Mouse (Mus musculus) hindbrain, embryonic 13.5 days (tissue): ENCODE data around the gene Arfgef2. TPM values are rescaled to one million over a fixed set of nuclear protein-coding genes. Genes with fewer than 3 reads are reported as not detected.

Source experiments
- ATAC-seq: fragments of 200-750 bp; cut with Nextera tagmentation; 2 replicates; pipeline ENCODE4 v1.8.0; 2017; ENCODE audit warnings: moderate TSS enrichment; ENCODE audit not compliant: low FRiP score
- H3K27ac ChIP-seq: fragments of 300-500 bp; sonication (generic); 2 replicates; pipeline ENCODE4 v1.5.1; 2015; ENCODE audit warnings: inconsistent platforms, mild to moderate bottlenecking, moderate library complexity
- H3K27me3 ChIP-seq: fragments of 300-500 bp; sonication (generic); 2 replicates; pipeline ENCODE4 v1.6.1; 2015; ENCODE audit warnings: mild to moderate bottlenecking, inconsistent platforms
- H3K36me3 ChIP-seq: fragments of 300-500 bp; sonication (generic); 2 replicates; pipeline ENCODE4 v1.6.1; 2015; ENCODE audit warnings: mild to moderate bottlenecking, inconsistent platforms
- H3K4me1 ChIP-seq: fragments of 300-500 bp; sonication (generic); replicated peaks from 2 replicates; pipeline ENCODE4 v1.6.1; 2015; ENCODE audit warnings: inconsistent platforms
- H3K4me2 ChIP-seq: fragments of 300-500 bp; sonication (generic); 2 replicates; pipeline ENCODE4 v1.6.1; 2015; ENCODE audit warnings: inconsistent platforms, mild to moderate bottlenecking, moderate library complexity
- H3K4me3 ChIP-seq: fragments of 300-500 bp; sonication (generic); 2 replicates; pipeline ENCODE4 v1.5.1; 2015; ENCODE audit warnings: mild to moderate bottlenecking, inconsistent platforms
- H3K9ac ChIP-seq: fragments of 300-500 bp; sonication (generic); 2 replicates; pipeline ENCODE4 v1.6.1; 2015; ENCODE audit warnings: mild to moderate bottlenecking, inconsistent platforms
- H3K9me3 ChIP-seq: fragments of 300-500 bp; sonication (generic); 2 replicates; pipeline ENCODE4 v1.6.1; 2016; ENCODE audit warnings: inconsistent platforms
- WGBS: fragments of 180-500 bp; shearing (Covaris S2); methylation state at CpG from one replicate; pipeline ENCODE4 v1.1.7; 2015; 5-methylcytosine and 5-hydroxymethylcytosine counted together
- polyA plus RNA-seq: library from polyadenylated mRNA; unstranded; fragments of >200 nt; fragmentation: Nextera tagmentation; extraction: Ambion mirVana; gene quantifications from 2 replicates; pipeline ENCODE4 v1.2.1, GENCODE M21; 2015

The Arfgef2 gene
- polyA plus RNA-seq, 1 experiment from 2014 or later = 3.7 TPM

DNA sequence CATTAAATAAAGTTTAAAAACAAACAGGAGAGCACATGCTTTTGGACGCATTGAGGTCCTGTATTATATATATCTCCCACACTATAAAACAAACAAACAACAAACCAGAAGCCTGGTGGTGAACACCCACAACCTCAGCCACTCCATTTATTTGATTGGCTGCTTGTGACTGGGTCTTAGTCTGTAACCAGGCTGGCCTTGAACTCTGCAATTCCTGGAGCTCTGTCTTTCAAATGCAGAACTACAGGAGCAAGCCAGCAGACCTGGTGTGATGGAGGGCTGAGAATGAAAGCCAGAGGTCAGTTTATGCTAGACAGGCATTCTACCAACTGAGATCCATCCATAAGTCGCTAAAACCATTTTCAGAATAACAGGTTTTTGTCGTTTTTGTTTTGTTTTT lies 94.4 kb downstream of the Arfgef2 start:
- H3K36me3 ChIP-seq = peaks cover 7% of the 10 kb centered on the region

DNA sequence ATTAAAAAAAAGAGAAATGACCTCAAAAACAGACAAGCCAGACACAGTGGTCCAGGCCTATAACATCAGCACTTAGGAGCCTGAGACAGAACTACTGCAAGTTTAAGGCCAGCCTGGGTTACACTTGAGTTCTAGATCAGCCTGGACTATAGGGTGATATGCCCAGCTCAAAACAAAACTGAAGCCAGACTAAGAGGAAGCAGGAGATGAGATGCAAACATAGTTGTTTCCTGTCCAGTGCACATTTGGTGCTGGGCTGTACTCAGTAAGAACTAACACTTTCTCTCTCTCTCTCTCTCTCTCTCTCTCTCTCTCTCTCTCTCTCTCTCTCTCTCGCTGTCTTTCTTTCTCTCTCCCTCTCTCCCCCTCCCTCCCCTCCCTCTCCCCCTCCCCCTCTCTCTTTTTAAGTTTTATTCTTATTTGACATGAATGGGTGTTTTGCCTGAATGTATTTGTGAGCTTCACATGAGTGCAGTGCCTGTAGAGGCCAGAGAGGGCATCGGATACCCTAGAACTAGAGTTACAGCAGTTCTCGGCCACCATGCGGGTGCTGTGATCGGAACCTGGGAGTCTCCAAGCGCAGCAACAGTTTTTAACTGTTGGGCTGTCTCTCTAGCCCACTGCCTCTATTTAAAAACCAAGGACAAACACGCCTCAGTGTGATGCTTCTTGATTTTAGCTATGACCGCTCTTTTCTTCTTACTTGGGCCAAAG lies 95.6 kb downstream of the Arfgef2 start:
- no peak overlapping the region for H3K27ac ChIP-seq
- no peaks in the 10 kb centered on the region for H3K9me3 ChIP-seq
- peaks cover 3% of the 10 kb centered on the region; the same call in 1 of the 2 replicates for H3K36me3 ChIP-seq
- H3K9ac ChIP-seq = no peak overlapping the region
- no peak overlapping the region for H3K4me3 ChIP-seq
- no peak overlapping the region for H3K4me2 ChIP-seq
- H3K4me1 ChIP-seq = peaks cover 4% of the 10 kb centered on the region; the same call in 1 of the 2 replicates
- no peaks in the 10 kb centered on the region for H3K27me3 ChIP-seq
- WGBS = 89% methylated on average over 8 of the region's 8 CpGs
- no peak for ATAC-seq

More for the DNA sequence above, 94.4 kb downstream of the Arfgef2 start:
- no peaks in the 10 kb centered on the region for H3K4me1 ChIP-seq
- no peak overlapping the region for H3K27ac ChIP-seq
- no peaks in the 10 kb centered on the region for H3K9me3 ChIP-seq
- H3K4me3 ChIP-seq = no peak overlapping the region
- 65% methylated on average over 3 of the region's 3 CpGs for WGBS
- no peak for ATAC-seq
- H3K27me3 ChIP-seq = no peaks in the 10 kb centered on the region
- no peak overlapping the region for H3K4me2 ChIP-seq
- no peak overlapping the region for H3K9ac ChIP-seq

DNA sequence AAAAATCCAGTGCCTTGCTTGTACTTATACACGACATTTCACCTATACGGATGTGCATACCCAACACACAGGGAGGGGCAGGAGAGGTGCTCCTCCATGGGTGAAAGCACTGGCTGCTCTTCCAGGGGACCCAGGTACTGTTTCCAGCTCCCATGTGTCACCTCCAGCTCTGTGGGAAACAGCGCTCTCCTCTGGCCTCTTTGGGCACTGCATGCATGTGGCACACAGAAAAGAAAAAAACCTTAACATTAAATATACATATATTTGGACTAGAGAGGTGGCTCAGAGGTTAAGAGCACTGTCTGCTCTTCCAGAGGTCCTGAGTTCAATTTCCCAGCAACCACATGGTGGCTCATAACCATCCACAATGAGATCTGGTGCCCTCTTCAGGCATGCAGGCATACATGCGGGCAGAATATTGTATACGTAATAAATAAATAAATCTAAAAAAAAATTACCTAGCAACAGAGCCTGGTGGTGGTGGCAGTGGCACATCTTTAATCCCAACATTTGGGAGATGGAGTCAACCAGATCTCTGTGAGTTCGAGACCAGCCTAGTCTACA lies 98.4 kb downstream of the Arfgef2 start:
- ATAC-seq = no peak
- Histone ChIP-seq H3K9ac (no peak overlapping the region), H3K27ac (no peak overlapping the region), H3K4me2 (no peak overlapping the region), H3K36me3 (no peaks in the 10 kb centered on the region), H3K9me3 (no peaks in the 10 kb centered on the region), H3K27me3 (no peaks in the 10 kb centered on the region), H3K4me3 (no peak overlapping the region), H3K4me1 (peaks cover 16% of the 10 kb centered on the region)
- 94% methylated on average over 6 of the region's 6 CpGs for WGBS

DNA sequence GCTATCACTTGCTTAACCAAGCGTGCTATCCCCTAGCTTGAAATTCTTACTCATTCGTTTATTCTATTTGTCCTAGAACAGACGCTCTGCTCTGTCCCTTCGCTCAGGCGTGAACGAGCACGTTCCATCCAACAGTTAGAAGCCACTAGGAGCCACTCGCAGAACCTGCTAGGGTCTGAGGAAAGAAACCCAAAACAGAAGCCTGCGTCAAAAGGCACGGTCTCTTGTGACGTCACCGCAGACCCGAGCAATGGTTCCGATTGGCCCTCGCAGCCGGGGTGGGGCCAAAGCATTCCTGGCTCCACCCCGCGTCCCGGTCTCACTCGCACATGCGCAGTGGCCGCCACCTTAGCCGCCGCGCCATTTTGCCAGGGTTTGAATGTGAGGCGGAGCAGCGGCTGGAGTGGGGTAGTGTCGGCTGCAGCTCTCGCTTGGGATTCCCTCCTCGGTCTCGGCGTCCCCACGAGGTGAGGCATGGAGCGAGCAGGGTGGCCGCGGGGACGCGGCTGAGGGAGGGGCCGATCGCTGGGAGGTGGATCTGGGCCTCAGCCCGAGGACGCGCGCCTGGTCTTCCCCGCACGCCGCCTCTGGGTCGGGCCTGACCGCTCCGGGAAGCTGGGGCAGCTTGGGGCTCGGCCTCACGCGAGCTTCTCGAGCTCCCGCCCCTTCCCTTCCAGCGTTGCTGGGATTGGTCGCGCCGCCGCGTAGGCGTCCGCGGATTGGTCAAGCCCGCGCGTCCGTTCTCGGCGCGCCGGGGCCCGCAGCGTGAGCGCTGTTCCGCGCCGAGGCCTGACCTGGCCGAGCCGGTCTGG lies 100.5 kb downstream of the Arfgef2 start, which contains the start of gene Cse1l:
Gene Cse1l, plus strand, starts transcription at position 330 of the 812 bp plus-strand sequence.
- H3K27me3 ChIP-seq = no peaks in the 10 kb centered on the region
- no peaks in the 10 kb centered on the region for H3K9me3 ChIP-seq
- under 1% methylated on average over 79 of the region's 80 CpGs for WGBS
- ATAC-seq = peak; percentile 97
- H3K4me3 ChIP-seq = peak within 1 kb of the TSS; percentile 86
- H3K4me1 ChIP-seq = peaks cover 16% of the 10 kb centered on the region
- peak within 1 kb of the TSS; percentile 98 for H3K27ac ChIP-seq
- H3K36me3 ChIP-seq = 0 out of 2 replicates have a peak, but pooled peaks cover under 1% of the 10 kb centered on the region
- peak within 1 kb of the TSS; percentile 98 for H3K4me2 ChIP-seq
- peak within 1 kb of the TSS; percentile 90 for H3K9ac ChIP-seq

DNA sequence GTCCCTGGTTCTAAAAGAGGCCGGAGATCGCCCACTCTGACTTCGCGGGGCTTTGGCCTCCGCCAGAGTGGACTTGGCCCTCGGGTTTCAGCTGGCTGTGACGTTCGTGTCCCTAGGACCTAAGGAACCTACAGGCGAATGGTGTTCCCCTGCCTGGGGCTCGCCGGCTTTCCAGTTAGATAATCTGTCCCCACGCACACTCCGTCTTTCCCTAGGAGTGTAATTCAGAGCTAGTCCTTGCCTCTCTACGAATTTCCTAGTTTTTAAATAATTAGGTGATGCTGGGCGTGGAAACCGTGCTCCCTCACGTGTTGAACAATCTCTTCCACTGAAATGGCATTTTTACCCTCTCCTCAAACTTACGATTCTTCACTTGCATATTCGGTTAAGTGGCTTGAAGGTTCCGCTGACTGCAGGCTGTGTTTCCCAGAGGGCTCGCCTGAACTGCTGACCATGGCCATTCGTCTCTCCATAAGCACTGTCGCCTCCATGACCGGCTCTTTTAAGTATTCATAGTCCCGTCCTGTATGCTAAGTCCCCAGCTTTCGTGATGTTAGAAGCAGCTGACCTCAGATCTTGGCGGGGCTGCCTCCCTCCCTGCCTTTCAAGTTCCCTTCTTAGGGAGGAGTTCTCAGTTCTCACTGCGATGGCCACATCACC lies 101.3 kb downstream of the Arfgef2 start:
- peak overlapping the region; percentile 98 for H3K4me2 ChIP-seq
- peaks cover 16% of the 10 kb centered on the region for H3K4me1 ChIP-seq
- no peaks in the 10 kb centered on the region for H3K9me3 ChIP-seq
- H3K27ac ChIP-seq = peak overlapping the region; percentile 98
- H3K27me3 ChIP-seq = no peaks in the 10 kb centered on the region
- peak; percentile 52 for ATAC-seq
- H3K9ac ChIP-seq = peak overlapping the region; percentile 90
- peak overlapping the region; percentile 86 for H3K4me3 ChIP-seq
- 0 out of 2 replicates have a peak, but pooled peaks cover 3% of the 10 kb centered on the region for H3K36me3 ChIP-seq
- under 1% methylated on average over 28 of the region's 28 CpGs for WGBS

DNA sequence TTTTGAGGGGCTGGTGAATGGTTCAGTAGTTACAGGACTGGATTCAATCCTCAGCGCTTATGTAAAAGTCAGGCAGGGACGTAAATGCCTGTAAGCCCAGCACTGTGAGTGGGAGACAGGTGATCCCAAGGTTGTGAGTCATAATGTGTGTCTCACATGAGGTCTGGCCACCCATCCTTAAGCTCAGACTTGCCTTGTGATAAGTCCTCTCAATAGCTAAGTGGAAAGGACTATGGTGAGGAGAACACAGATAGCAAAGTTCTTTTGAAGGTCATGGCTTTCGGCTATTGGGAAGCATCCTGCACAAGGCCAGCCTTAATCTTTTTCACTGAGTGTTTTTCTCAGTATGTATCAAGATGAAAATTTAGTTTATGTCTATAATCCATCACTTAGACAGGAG lies 104.3 kb downstream of the Arfgef2 start:
- no peaks in the 10 kb centered on the region for H3K27me3 ChIP-seq
- 0 out of 2 replicates have a peak, but pooled peaks cover 3% of the 10 kb centered on the region for H3K36me3 ChIP-seq
- H3K9ac ChIP-seq = no peak overlapping the region
- WGBS = 97% methylated on average over 3 of the region's 3 CpGs
- H3K9me3 ChIP-seq = no peaks in the 10 kb centered on the region
- H3K4me3 ChIP-seq = no peak overlapping the region
- H3K27ac ChIP-seq = no peak overlapping the region
- ATAC-seq = no peak
- H3K4me1 ChIP-seq = peaks cover 16% of the 10 kb centered on the region
- no peak overlapping the region for H3K4me2 ChIP-seq

DNA sequence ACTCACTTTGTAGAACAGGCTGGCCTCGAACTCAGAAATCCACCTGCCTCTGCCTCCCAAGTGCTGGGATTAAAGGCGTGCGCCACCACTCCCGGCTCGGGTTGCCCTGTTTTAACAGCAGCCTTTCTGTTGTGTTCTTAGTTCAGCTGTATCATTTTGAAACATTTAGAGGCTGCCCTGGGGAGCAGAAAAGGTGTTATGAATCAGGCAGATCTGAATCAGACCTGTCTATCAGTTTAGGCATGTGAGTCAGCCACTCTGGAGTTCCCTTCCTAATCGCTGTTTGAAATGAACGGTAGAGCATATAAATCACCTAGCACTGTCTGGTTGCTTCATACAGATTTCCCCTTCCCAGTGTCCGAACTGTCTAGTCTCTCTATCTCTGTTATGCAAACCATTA lies 105.1 kb downstream of the Arfgef2 start:
- Histone ChIP-seq H3K4me1 (peaks cover 12% of the 10 kb centered on the region), H3K9ac (no peak overlapping the region), H3K9me3 (no peaks in the 10 kb centered on the region), H3K36me3 (0 out of 2 replicates have a peak, but pooled peaks cover 3% of the 10 kb centered on the region), H3K27me3 (no peaks in the 10 kb centered on the region), H3K27ac (no peak overlapping the region), H3K4me3 (no peak overlapping the region), H3K4me2 (no peak overlapping the region)
- 94% methylated on average over 8 of the region's 8 CpGs for WGBS
- no peak for ATAC-seq

DNA sequence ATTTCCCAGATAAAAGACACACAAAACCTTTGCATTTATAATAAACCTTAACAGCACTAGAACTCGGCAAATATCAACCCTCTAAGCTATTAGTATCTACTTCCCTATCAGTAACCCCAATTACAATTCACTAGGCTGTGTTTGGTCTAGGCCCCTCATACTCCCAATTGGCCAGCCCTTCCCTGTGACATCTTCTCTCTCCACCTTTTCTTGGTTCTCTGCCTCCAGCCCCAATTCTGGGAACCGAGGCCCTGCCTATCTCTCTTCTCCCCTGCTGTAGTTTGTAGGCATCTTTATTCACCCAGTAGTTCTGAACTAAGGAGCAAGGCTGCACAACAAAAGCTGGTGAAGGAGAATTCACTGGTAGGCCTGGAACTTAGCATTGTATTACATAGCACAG lies 118.6 kb downstream of the Arfgef2 start:
- Histone ChIP-seq H3K4me3 (no peak overlapping the region), H3K9me3 (no peaks in the 10 kb centered on the region), H3K27ac (no peak overlapping the region), H3K36me3 (peaks cover 79% of the 10 kb centered on the region), H3K9ac (no peak overlapping the region), H3K27me3 (no peaks in the 10 kb centered on the region), H3K4me2 (no peak overlapping the region), H3K4me1 (no peaks in the 10 kb centered on the region)
- ATAC-seq = no peak
- WGBS = 86% methylated on average over 2 of the region's 2 CpGs

DNA sequence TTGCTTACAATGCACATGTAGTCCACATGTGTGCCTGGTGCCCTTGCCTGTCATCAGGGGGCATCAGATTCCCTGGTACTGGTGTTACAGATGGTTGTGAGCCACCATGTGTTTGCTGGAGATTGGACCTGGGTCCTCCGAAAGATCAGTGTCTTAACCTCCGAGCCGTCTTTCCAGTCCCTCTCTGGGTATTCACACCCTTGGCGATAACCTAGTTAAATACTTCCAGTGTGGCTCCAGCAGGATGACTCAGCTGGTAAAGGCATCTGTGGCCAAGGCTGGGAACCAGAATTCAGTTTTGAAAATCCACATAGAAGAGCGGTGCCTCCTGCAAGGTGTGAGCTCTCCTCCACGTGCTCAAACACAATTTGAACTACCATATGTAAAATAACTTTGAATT lies 128.6 kb downstream of the Arfgef2 start:
- Histone ChIP-seq H3K36me3 (peaks cover 88% of the 10 kb centered on the region), H3K27me3 (no peaks in the 10 kb centered on the region), H3K4me3 (no peak overlapping the region), H3K4me1 (no peaks in the 10 kb centered on the region), H3K4me2 (no peak overlapping the region), H3K9me3 (no peaks in the 10 kb centered on the region), H3K9ac (no peak overlapping the region), H3K27ac (no peak overlapping the region)
- 95% methylated on average over 6 of the region's 6 CpGs for WGBS
- no peak for ATAC-seq

DNA sequence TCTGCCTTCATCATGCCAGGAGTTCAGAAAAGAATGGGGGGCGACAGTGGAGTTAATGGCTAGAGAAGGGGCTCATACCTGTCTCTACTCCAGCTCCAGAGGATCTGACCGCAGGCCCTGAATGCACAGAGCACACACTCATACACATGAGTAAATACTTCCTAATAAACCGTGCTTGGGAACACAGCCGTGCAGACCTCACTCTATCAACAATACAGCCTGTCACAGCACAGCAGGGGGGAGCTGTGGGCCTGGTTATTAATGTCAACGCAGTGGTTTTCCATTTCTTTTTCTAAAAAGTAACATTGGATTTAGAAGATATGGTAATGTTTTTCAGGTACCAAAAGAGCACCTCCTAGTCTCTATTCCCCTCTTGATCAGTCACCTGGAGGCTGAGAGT lies 129.0 kb downstream of the Arfgef2 start:
- no peak overlapping the region for H3K4me2 ChIP-seq
- no peak for ATAC-seq
- H3K9ac ChIP-seq = no peak overlapping the region
- 63% methylated on average over 5 of the region's 5 CpGs for WGBS
- H3K4me3 ChIP-seq = no peak overlapping the region
- H3K36me3 ChIP-seq = peaks cover 88% of the 10 kb centered on the region
- H3K9me3 ChIP-seq = no peaks in the 10 kb centered on the region
- no peaks in the 10 kb centered on the region for H3K27me3 ChIP-seq
- no peak overlapping the region for H3K27ac ChIP-seq
- no peaks in the 10 kb centered on the region for H3K4me1 ChIP-seq

DNA sequence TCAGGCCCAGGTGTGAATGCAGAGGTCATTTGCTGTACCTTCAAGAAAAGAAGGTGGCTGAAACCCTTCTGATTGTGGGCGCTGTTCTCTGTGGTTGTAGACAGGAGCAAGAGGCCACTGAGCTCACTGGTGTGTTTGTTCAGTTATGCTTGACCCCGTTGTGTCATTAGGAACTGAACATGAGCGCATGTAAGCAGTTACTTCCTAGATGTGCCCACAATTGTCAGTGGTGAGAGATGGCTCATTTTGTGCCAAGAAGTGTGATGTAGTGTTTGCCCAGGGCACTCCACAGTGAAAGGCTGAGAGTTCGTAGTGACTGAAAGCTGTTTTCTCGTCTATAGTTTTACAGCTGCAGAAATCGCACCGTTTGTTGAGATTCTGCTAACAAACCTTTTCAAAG lies 130.2 kb downstream of the Arfgef2 start:
- Histone ChIP-seq H3K9me3 (no peaks in the 10 kb centered on the region), H3K4me2 (no peak overlapping the region), H3K9ac (0 out of 2 replicates have a peak overlapping the region, but pooled peaks have one; percentile 21), H3K4me1 (no peaks in the 10 kb centered on the region), H3K27me3 (no peaks in the 10 kb centered on the region), H3K4me3 (no peak overlapping the region), H3K36me3 (peaks cover 85% of the 10 kb centered on the region), H3K27ac (no peak overlapping the region)
- WGBS = 96% methylated on average over 7 of the region's 7 CpGs
- ATAC-seq = no peak

DNA sequence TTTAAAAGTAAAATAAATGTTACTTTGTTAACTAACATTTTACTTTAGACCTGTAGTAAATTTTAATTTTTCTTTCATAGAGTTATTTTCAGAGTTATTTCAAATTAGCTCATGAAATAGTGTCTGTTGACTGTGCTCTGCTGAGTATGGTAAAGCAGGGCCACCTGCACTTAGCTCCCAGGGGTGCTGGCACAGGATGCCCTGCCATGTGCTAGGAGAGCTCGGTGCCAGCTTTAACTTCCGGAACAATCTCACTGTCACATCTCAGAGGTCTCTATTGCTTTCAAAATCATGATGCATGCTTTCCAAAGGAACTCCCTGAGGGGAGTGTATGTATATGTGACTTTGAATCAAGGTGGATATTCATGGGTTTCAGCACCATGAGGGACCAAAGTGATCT lies 130.8 kb downstream of the Arfgef2 start:
- no peak overlapping the region for H3K4me2 ChIP-seq
- H3K9me3 ChIP-seq = no peaks in the 10 kb centered on the region
- WGBS = 87% methylated on average over 2 of the region's 2 CpGs
- no peak overlapping the region for H3K4me3 ChIP-seq
- no peak overlapping the region for H3K9ac ChIP-seq
- no peaks in the 10 kb centered on the region for H3K27me3 ChIP-seq
- ATAC-seq = no peak
- H3K4me1 ChIP-seq = no peaks in the 10 kb centered on the region
- H3K27ac ChIP-seq = no peak overlapping the region
- H3K36me3 ChIP-seq = peaks cover 85% of the 10 kb centered on the region
